Mouse (Mus musculus): ENCODE data around the gene Ptprk.

GRCm38 (mm10) chr10:28164746-28165145, 90.1 kb downstream of the Ptprk start:
- no peak for TF ChIP-seq CTCF (IDR thresholded peaks at IDR 0.05; ENCODE audit: borderline replicate concordance, control insufficient read depth, extremely low read depth, insufficient read depth, low read length, poor library complexity)
- TF ChIP-seq POLR2A (IDR thresholded peaks at IDR 0.05; ENCODE audit: control insufficient read depth, extremely low read depth, insufficient read depth, low read length, poor library complexity) = no peak
